Mouse (Mus musculus) frontal cortex, adult 2 months (tissue): Measurements from ENCODE around the gene Dhrs7c. TPM values are rescaled to one million over a fixed set of nuclear protein-coding genes. Genes with fewer than 3 reads are reported as not detected.
A peak's percentile ranks its signal among the peaks of the same experiment; 100 is the strongest.

Experiments
- DNase-seq, 2 experiments: peaks; one replicate each; pipeline ENCODE4 v3.0.0; 2022; ENCODE audit warnings: low spot score in 1 of 2; ENCODE audit errors: extremely low spot score in 1 of 2
- polyA plus RNA-seq: library from polyadenylated mRNA; depleted of rRNA; stranded (reverse); fragments of >200 nt; gene quantifications from 2 replicates; pipeline ENCODE4 v1.2.3, GENCODE M21; 2012; rRNA removed

The Dhrs7c gene
- polyA plus RNA-seq, 1 experiment: 0.10 TPM

DNA sequence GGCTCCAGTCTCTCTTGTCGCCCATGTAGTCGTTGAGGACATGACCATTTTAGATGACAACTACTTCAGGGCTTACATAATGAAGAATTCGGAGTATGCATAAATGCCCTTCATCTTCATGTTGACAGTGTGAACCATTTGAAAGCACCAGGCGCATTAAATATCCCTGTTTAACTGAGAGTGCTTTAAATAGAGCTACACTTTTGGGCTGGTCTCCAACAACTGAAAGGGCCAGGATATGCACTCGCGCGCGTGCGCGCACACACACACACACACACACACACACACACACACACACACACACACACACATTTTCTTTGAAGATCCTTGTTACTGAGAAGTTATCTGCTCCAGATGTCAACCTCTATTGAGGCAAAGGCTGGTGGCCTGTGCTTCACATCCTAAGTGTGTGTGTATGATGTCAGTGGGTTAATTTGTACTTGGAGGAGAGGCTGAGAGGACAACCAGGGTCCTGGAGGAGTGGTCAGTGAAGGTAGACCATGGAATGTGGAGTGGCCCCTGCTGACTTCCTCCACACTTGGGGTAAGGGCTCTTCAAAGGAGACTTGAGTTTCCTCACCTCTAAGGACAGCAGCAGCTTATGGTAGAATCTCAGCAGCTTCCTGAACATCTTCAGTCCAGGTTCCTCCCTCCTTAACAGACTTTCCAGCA, 37.6 kb downstream of the Dhrs7c start:
- no peak for DNase-seq

DNA sequence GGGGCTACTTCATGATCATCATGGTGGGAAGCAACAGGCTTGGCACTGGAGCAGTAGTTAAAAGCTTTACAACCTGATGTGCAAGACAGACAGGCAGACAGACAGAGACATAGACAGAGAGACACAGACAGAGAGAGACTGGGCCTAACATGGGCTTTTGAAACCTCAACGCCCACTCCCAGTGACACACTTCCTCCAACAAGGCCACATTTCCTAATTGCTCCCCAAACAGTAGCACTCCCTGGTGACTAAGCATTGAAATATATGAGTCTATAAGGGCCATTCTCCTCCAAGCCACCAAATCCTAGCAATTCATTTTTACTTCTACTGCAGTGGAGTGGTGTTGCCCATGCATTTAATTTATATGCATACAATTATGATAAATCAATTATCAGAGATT, 41.8 kb downstream of the Dhrs7c start:
- DNase-seq: no peak

DNA sequence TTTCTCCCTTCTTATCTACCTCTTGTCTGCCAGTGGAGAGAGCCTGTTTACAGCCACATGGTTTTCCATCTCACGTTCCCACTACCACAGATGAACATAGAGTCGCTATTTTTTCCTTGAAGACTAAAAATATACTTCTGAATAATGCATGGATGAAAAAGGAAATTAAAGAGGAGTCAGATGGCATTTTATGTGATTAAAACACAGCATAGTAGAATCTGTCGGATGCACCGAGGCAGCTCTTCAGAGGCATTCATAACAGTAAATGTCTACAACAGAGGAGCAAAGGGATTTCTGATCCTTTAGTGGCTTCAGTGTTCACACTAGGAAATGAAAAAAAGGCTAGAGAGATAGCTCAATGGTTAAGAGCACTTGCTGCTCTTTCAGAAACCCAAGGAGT, 47.2 kb downstream of the Dhrs7c start:
- DNase-seq: no peak

DNA sequence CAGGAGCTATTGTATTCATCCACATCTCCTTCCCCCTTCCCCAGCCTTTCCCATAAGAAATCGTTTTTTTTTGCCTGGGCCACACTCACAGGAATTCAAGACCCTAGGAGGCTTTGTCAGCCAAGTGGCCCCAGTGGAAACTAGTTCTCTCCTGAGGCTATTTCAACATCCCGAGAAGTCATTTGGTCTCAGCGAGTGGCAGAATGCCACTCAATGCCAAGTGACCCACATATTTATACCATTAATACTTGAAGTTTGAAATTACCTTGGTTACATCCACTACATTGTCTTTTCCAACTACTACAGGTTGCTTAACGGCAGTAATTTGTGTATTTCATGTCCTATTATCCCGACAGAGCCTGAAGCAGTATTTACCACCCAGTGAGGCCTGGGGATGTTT, 53.8 kb downstream of the Dhrs7c start:
- no peak for DNase-seq

DNA sequence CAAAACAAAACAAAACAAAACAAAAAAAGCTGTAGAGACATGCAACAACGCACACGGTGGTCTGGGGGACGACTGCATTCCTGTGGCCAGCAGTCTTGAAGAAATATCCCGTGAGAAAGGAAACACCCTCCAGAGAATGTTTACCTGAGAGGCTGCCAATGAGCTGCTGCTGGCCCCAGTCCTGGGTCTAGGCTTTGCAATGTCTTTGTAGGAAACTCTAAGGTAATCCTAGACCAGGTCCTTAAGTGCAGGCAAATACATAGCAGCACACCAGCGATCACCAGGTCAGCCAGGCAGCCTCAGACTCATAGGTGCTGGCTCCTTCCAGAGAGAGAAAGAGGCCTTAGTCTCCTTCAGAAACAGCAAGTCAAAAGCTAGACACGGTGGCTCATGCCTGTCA, 56.0 kb downstream of the Dhrs7c start:
- DNase-seq: no peak

DNA sequence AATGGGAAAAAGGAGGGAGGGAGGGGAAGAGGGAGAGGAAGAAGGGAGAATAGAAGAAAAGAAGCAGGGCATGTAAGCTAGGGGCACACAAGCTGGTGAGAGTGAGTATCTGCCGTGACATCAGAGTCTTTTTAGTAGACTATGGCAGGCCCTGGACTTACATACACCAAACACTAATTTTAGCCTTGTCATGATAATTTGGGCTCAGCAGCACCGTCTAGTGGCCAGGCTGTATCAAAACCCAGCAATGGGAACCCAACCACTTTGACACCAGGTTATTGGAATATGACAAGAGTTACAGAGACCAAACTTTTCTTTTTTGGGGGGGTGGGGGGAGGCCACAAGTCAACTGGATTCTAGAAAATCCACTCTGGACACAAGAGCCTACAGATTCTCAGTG, 57.0 kb downstream of the Dhrs7c start:
- DNase-seq: peak in 1 of 2 experiments; percentile 38

DNA sequence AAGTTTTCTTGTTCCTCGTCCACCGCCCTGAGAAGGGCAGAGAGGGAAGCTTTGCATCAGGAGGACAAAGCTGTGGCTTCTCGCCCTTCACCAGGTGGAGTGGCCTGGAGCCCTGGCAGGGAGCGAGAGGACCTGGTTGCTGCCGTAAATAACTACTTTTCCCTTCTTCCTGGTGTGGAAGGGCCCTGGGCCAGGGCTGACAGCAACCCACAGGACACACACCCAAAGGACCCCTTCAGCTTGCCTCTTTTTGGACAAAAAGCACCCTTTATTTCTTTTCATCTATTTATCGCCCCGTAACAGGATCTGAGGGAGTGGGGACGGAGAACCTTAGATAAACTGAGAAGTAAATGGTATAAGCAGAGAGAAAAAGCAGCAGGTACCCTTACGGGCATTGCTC, 60.5 kb downstream of the Dhrs7c start:
- DNase-seq: no peak

DNA sequence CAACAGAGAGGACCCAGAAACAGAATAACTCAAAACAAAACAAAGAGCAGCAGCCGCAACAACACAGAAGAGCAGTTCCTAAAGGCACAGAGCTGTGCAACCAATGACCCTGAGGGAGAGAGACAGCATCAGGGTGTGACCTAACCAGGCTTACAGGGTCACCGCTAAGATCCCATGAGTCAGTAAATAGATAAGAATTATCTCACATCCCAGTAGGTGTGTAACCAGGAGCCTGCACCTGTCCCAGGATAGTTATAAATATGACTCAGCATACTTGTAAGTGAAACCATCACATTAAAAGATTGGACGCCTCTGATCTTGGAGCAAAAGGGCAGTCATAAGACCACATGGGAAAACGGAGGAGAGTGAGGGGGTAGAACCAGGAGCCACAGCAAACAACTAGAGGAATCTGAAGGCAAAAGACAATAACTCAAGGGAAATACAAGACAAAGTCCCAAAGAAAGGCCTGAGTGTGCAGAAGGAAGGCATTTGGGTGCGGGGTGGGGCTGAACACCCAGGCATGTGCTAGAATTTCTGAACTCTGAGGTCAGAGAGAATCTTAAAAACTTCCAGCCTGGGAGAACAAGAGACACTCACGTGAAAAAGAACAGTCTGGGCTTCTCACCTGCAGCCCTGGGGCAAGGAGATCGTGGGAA, 62.9 kb downstream of the Dhrs7c start:
- no peak for DNase-seq

DNA sequence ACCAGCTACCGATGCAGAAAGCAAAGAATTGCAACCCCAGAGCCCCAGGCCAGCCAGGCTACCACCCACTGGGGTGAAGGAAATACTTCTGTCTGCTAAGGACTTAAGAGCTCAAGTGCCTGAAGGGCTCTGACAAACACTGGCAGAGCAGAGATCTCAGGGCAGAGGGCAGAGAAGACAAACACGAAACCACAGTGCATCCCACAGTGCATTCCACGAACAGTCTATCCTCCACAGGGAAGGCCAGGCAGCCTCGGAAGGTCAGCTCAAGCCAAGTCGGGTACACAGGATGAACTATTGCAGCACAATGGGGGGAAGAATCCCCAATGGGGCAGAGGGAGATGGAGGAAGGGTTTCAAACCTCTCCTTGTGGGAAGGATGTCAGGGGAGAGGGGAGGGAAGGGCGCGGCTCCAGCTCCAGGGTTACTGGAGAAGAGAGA, 63.4 kb downstream of the Dhrs7c start:
- DNase-seq: no peak

DNA sequence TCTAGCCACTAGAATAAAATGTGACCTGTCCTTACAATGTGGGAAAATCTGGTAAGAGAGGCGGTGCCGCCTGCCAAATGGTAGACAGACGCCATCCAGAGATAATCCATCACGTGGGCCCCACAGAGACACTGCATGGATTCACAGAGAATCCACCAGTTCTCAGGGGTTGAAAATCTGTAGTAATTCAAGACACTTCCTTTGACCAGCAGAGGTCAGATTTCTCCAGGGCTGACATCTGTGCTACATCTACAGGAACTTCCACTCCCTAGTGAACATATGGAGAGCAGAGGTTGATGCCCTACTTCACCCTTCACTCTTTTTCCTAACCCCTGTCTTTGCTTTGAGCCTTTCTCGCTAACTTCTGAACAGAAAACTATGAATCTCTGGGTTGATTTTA, 67.1 kb downstream of the Dhrs7c start:
- no peak for DNase-seq

Other genes starting within 250 kb of the Dhrs7c start
- gene Rcvrn, start 102.9 kb upstream of the Dhrs7c start, polyA plus RNA-seq: 1.5 and 1.9 TPM in 2 replicates
- gene Glp2r, start 27.0 kb upstream of the Dhrs7c start, polyA plus RNA-seq: 0.21 and 0.28 TPM in 2 replicates
- gene Gsg1l2, start 23.6 kb upstream of the Dhrs7c start, polyA plus RNA-seq: 0.08 TPM in 1 of 2 replicates, not detected in the other
- 3.6 and 4.0 TPM in 2 replicates for gene Usp43, start 124.0 kb downstream of the Dhrs7c start, polyA plus RNA-seq
- gene Cfap52, start 167.5 kb downstream of the Dhrs7c start, polyA plus RNA-seq: 0.56 and 0.92 TPM in 2 replicates
- gene Stx8, start 168.0 kb downstream of the Dhrs7c start, polyA plus RNA-seq: 31.6 and 35.0 TPM in 2 replicates